Mouse (Mus musculus): ENCODE measurements at regions not wholly inside any gene's neighbourhood (a gene's known extent, or its start where the extent isn't known, plus 50 kb on each side); places are given as distances from the start of the nearest gene placed in this dataset.
A peak's percentile ranks its signal among the peaks of the same experiment; 100 is the strongest.
"Not testable (repeated sequence)": the region's sequence is repeated elsewhere in the genome, so short reads cannot be mapped to it uniquely, and the experiment has no call there.

- no peak for DNase-seq (ENCODE audit: low spot score)
These were observed 188.8 kb upstream of the Dmac1 start for GRCm38 (mm10) chr4:75466880-75467327.

- DNase-seq (ENCODE audit: low spot score), result no peak
These were observed 185.5 kb upstream of the Dmac1 start for GRCm38 (mm10) chr4:75463579-75463978.

DNA sequence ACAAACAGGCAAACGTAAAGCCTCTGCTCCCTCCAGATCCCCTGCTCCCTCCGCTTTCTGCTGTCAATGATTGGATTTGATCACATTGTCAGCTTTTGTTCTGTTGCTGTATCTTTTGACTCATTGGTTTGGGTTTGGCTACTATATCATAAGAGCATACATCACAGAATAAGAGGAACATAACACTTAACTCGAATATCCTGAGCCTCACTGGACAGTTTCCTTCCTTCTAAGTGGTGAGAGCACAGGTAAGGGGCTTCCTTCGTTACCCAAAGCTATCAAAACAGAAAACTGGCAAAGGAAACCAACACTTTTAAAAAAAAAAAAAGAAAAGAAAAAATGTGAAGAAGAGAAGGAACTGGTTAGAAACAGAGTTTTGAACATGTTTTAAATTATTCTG lies 171.4 kb upstream of the Dmac1 start:
- no peak for DNase-seq (ENCODE audit: low spot score)

GRCm38 (mm10) chr4:75423296-75423695 lies 145.2 kb upstream of the Dmac1 start:
- DNase-seq (ENCODE audit: low spot score), result no peak

DNA sequence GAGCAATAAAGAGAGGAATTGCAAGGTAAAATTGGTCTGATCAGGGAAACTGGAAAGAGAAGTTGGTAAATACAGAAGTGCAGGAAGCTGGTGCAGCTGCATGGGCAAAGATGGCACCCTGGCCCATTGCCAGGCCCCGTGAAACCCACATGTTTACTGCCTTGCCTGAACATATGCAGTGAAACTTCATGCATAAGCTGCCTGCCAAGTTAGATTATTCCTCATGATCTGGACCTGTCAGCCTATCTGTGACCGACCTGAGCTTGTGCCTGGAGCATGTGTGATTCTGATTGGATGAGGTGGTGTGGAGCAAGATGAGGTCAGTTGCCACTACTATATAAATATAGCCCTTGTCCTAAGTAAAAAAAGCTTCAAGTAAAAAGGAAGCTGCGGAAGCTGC lies 122.6 kb upstream of the Dmac1 start:
- DNase-seq (ENCODE audit: low spot score), result not testable (repeated sequence)

DNA sequence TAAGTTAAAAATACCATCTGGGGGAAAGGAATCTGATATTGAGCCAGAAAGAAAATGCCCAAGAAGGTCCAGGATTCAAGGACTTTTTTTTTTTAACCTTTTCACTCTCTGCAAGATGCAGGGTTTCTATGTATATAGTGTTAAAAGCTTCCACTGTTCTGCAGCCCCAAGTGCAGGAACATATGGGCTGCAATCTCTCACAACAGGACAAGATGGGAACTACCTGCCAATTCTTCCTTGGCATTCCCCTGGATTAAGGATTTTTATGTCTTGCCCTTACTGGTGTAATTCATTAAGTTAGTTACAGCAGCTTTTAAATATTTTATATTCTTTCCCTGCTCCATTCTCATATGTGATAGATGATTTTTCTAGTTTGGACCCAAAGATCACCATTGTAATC lies 116.9 kb upstream of the Dmac1 start:
- no peak for DNase-seq (ENCODE audit: low spot score)

GRCm38 (mm10) chr4:75394264-75394663 lies 116.2 kb upstream of the Dmac1 start:
- no peak for DNase-seq (ENCODE audit: low spot score)

DNA sequence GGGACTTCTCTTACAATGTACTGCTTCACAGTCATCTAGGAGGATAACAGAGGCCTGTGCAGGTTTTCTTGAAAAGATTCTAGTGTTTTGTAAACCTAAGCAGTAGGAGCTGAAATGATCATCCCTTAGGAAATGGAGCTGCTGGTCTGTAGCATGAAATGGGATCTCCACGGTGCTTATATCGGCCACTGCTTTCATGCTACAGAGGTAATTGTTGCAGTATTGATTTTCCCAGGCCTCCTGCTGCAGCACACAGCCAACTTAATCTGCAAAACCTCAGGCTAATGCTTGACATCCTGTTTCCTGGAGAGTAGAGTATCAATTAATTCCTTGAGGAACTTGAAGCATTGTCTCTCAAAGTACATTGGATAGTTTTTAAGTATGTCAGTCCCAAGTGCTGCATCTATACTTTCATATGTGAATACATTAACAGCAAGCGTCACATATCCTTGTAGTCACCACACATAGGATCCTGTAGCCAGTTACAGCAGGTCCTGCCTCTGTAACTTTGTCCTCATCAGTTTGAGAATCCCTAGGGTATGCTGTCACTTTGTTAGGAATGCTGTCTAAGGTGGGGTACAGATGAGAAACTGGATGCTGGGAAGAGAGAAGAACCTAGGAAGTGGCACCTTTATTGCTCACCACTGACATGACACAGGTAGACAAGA lies 108.3 kb upstream of the Dmac1 start:
- peak; percentile 11 for DNase-seq (ENCODE audit: low spot score)

DNA sequence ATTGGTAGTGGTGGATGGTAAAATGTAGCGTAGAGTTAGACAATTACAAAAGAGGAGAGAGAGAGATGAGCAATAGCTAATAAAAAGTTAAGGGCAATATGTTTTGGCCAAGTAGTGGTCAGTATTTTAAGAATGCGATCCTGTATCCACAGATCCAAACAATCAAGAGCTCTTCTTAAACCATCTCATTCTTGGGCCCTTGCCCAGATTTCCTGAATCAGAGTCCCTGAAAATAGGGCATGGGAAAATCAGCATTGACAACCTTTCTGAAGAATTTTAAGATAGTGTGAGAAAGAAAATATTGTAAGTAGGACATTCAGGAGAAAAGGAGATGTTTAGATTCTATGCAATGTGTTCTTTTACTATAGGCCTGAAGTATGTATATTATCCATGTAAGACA lies 81.4 kb upstream of the Dmac1 start:
- DNase-seq (ENCODE audit: low spot score), result no peak

- DNase-seq (ENCODE audit: low spot score), result no peak
These were observed 77.5 kb upstream of the Dmac1 start for GRCm38 (mm10) chr4:75355621-75356020.

GRCm38 (mm10) chr4:75334496-75334895 lies 56.4 kb upstream of the Dmac1 start:
- DNase-seq (ENCODE audit: low spot score), result no peak

- no peak for DNase-seq (ENCODE audit: low spot score)
These were observed 54.7 kb upstream of the Dmac1 start for GRCm38 (mm10) chr4:75332791-75333190.

DNA sequence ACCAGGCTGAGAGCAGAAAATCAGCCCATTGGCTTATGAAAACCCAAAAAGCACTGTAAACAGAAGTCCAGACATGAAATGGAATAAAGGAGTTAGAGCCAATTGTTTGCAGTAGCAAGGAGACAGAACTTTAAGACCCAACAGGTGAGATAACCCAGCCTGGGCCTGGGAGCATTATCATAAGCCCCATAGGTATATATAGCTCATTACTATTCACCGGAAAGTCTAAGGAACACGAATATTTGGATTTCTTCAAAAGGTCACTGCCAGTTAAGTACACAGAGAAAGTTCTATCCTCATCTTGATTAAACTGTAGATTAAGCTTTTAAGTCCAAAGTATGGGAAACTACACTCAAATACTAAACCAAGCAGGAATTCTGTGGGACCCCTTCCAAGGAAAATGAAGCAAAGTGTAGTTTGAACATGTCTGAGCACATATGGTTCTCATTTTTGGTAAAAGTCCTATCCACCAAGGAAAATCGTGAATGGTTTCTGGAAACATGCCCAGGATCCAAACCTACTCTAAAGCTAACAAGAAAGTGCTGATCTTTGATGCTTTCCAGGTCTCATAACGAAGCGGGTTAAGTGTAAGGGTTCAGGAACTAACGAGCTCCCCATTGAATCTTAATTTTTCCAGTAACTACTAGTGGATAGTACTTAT lies 51.5 kb upstream of the Dmac1 start:
- DNase-seq (ENCODE audit: low spot score), result no peak
